Mouse (Mus musculus) inflammation-experienced regulatory T-cells, adult 16 weeks (primary cell): Measurements from ENCODE around the gene Sart3. TPM values are rescaled to one million over a fixed set of nuclear protein-coding genes. Genes with fewer than 3 reads are reported as not detected.

ENCODE experiments used
- polyA plus RNA-seq: library from polyadenylated mRNA; unstranded; fragments of 100-300 nt; shearing (Covaris generic); gene quantifications from one replicate; pipeline ENCODE4 v1.2.1, GENCODE M21; 2017

Sart3 gene
- polyA plus RNA-seq = 64.5 TPM

DNA sequence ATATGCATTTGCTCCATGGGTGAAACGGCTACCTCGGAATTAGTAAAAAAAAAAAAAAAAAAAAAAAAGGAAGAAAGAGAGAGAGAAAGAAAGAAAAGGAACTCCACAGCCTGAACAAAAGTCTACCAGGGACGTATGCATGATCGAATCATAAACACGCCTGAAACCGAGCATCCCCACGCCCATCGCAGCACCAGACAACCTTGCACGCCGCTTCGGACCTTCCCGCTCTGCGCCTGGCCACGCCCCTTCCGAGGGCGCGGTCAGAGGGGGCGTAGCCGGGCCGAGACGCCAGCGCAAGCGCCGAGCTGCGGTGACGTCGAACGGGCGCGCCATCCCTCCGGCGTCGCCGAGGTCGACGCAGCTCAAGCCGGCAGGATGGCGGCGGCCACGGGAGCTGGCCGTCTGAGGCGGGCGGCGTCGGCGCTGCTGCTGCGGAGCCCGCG, at the start of gene Sart3, which contains the start of gene Iscu:
Gene Sart3 (minus strand): TSS at position 61 of the 446 bp plus-strand sequence.
Gene Iscu (plus strand): TSS at position 299 of the 446 bp plus-strand sequence.

DNA sequence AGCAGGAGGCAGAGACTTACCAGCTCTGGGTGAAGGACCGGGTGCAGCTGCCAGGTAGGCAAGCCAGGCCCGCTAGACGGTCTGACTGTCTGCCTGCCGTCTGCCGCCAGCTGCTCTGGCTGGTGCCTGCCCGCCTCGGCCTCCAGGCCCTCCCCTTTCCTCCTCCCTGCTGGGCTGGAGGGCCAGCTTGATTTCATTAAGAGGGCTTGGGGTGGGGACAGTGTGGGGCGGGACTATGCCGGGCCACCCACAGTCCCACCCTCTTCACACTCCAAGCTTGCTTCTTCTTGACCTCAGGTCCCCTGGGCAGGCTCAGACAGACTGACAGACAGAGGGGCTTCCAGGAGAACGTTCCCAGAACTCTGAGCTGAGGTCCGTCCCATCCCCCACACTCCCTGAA, 28.0 kb upstream of the Sart3 start, which contains the start of gene Tmem119:
Gene Tmem119 (minus strand): TSS at position 237 of the 400 bp plus-strand sequence.

DNA sequence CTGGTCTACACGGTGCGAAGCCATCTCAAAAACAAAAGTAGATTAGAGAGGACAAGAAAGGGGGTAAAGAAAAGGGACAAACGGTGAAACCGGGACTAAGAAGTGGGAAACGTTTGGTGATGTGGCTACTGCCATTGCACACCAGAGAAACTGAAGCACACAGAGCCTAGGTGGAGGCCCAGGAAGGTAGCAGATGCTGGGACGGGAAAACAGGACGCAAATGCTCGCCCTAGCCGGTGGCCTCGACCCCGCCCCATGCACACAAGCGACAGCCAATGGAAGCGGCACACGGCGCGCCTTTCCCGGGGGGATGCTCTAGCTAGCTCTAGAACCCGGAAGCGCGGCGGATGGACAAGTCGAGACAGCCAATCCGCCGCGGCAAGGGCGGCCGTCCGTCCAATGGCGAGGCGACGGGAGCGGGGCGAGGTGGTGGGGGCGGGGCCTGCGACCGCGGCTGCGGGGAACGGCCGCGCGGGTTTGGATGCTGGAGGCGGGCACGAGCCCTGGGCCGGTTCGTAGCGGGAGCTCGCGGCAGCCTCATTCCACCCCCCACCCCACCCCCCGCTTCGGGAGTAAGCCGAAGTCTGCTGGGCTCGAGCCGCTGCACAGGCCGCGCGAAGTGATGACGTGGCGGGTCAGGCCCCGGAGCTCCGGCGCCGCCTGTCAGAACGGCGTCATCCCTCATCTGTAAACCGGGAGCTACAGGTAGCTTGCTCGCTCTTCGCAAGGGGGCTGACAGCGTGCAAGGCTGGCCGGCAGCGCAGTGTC, 36.8 kb downstream of the Sart3 start, which contains the start of gene Ficd:
Gene Ficd (plus strand): TSS at position 459 of the 768 bp plus-strand sequence.

DNA sequence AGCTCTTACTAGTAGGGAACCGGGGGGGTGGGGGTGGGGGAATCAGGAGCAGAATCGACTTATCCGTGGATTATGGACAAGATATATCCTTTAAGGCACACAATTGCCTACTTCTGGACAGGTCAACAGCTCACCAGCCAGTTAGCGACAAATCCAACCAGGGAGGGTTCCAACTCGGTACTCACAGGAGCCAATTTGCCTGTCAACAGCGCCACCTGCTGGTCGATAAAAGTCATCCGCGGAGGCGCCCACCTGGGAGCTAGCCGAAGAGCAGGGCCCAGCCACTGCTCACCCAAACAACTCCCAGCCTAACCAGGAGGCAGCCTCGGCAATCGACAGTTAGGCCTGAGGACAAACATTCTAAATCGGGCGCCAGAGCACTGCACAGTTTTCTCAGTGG, 47.9 kb downstream of the Sart3 start, which contains the start of gene 1700069L16Rik:
Gene 1700069L16Rik (minus strand): TSS at position 327 of the 400 bp plus-strand sequence.

Other genes with a start within 250 kb of the Sart3 start
- gene Cmklr1, start 122.1 kb downstream of the Sart3 start, polyA plus RNA-seq = not detected
- gene 1700069L16Rik, start 47.7 kb downstream of the Sart3 start, polyA plus RNA-seq = not detected
- gene Ficd, start 36.7 kb downstream of the Sart3 start, polyA plus RNA-seq = 13.3 TPM
- 30.4 TPM for gene Iscu, start 238 bp upstream of the Sart3 start, polyA plus RNA-seq
- not detected for gene Tmem119, start 28.0 kb upstream of the Sart3 start, polyA plus RNA-seq
- gene Selplg, start 60.1 kb upstream of the Sart3 start, polyA plus RNA-seq = 993 TPM
- 101 TPM for gene Coro1c, start 136.2 kb upstream of the Sart3 start, polyA plus RNA-seq
- 30.9 TPM for gene Ssh1, start 221.4 kb upstream of the Sart3 start, polyA plus RNA-seq
- gene Dao, start 231.2 kb upstream of the Sart3 start, polyA plus RNA-seq = 0.87 TPM